Mouse (Mus musculus) thymus, adult 18-20 months (tissue): ENCODE results near the gene Timp3.

ENCODE experiments used
- DNase-seq, 2 experiments: peaks; one replicate each; pipeline ENCODE4 v3.0.0; 2022; ENCODE audit warnings: mixed read lengths in 2 of 2

Timp3 gene

DNA sequence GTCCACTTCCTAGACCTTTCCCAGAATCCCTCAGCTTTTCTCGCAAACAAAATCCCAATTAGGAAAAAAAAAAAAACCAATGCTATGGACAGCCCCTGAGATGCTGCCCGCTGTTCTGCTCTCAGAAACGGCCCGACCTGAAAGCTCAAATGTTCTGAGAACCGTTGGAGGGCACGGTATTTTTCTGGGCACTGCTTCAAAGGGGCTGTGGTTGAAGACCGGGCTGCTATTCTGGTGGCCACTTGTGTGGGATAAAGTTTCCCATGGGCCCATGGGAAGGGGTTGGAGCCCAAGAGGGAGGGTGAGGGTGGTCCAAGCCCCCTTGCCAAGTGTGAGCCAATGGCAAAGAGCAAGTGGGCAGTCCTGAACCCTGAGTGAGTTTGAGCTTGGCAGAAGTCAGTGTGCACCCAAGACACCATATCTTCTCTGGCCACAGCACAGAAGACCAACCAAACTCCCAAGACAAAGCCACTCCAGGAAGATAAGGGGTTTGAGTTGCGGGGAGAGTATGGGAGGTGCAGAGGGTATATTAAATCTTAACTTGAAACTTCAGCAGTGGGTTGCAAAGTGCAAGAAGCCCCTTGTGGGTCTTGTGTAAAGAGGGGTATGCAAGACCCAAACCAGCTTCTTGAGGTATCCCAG, 29.2 kb downstream of the Timp3 start:
- no peak for DNase-seq

DNA sequence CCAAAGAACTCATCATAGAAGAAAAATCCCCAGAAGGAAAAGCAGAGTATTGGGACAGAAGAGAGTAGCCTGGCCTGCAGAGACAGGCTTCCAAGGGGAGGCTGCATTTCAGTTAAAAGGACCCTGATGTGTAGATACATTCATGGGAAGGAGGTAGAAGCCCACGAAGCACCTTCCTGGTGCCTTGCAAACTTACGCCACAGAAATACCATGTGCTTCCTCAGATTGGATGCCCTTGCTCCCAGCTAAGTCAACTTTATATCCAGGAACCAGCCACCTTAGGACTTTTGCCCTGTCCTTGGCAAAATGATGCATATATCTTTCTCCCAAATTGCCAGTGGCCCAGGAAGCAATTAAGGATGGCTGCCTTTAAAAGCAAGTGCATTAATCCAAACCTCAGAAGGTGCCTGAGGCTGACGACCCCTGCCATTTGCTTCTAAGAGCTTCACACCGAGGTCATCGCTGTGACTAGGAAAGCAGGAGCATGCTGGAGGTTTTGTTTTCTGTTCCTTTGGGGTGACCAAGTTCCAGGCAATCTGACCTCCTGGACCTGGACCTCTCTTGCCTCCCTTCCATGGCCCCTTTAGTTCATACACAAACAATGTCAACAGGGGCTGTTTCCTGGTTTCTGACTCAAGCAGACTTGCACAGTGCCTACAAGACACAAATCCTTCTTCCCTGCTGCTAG, 31.0 kb downstream of the Timp3 start:
- DNase-seq = no peak

DNA sequence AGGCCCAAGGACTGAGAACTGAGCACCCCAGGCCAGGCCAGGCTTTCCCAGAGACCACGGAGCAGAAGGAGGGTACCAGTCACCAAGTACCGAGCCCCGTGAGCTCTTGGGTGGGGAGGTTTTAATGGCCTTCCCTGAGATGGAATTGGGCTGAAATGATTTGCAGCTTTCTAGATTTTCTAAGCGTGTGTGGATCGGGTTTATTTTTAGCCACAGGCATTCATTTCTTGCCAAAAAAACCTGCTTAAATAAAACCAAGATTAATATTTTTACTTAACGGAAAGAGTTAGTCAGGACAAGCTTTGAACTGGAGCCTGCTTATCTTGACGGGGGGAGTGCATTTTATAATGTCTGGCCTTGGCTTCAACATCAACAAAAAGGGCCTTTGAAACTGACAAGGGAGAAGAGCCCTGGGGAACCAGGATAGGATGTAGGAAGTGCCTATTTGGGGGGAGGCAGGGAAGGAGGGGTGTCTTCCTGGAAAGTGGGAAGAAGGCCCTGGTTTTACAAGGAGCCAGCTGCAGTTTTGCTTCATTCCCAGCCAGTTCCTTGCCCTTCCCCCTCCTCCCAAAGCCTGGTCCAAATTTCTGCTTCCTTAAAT, 31.6 kb downstream of the Timp3 start:
- no peak for DNase-seq

DNA sequence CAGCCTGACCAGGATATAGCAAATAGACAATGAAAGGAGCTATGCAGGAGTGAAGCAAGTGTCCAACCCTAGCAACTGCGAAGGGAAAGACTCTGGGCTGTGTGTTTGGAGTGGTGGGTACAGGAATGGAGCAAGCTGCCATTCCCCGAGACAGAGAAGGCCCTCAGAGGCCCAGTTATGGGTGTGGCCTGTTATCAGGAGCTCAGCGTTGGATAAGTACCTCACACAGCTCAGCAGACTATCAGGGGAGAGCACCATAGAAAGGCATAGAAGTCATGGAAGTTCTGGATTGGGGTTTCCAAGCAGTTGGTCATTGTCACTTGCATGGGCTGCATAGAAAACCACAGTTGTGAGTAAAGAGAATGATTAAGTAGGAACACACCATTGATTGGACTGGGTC, 32.8 kb downstream of the Timp3 start:
- no peak for DNase-seq

DNA sequence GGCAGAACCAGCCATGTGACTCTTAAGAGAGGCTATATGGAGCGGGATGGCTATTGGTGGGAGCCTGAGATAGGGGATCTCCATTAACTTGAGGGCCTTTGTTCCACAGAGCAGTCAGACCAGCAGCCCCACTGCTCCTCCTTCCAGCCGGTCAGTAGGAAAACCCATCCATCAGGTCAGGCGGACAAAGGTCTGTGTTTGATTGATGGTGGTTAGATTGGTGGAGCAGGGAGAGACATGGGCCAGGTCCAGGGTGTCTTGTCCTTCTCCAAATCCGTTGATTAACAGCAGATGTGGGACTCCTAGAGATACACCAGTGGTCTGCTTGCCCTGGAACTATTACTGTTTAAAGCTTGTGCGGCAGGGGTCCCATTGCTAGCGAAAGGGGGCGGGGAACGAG, 34.4 kb downstream of the Timp3 start:
- DNase-seq = no peak

DNA sequence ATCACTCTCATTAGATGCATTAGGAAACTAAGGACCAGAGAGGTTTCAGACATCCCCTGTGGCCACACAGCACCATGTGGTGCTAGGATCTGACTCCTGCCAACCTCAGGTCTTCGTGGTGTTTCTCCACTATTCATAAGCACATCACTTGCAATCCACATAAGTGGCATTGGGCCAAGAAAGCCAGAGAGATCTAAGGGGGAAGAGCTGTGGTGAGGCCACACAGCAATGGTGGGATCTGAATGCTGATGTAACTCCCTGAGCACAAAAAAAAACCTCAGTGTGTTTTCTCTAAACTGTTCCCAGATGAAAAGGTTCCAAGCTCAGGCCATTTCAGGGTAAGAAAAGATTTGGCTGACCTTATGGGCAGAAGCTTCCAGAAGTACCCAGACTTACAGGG, 36.3 kb downstream of the Timp3 start:
- DNase-seq = no peak

DNA sequence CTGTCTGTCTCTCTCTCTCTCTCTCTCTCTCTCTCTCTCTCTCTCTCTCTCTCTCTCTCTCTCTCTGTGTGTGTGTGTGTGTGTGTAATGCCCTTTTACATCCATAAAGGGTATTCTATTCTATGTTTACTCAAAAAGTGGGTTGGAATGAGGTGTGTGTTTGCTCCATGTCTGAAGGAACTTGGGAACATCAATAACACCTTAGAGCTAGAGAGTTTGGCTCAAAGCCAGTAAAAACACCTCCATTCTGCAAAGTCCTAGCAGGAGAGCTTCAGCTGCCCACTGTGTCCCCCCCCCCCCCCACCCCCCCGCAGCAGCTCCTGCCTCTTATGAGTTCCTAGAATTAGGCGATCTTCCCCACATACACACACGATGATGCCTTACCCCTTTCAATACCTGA, 37.1 kb downstream of the Timp3 start:
- DNase-seq = no peak

DNA sequence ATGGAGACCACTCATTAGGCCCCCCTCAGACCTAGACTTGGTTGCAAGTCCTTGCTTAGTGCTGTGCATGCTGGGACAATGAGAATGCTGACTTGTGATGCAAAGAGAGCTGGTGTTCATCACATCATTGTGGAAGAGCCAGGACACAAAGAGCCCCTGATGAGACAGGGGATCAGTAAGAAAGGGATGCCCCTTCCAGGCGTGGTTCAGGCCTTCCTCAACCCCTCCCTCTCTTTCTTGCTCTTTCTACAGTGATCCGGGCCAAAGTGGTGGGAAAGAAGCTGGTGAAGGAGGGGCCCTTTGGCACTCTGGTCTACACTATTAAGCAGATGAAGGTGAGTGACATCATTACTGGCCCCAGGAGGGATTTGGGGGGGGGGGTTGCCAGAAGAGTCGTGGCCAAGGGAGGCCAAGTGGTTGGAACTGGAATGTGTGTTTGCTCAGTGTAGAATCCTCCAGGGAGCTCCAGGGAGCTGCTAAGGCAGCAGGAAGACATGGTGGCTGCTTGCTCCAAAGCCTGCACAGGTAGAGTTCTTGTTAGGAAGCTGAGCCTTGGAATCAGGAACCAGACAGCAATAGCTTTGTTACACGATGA, 38.0 kb downstream of the Timp3 start:
- DNase-seq = no peak

DNA sequence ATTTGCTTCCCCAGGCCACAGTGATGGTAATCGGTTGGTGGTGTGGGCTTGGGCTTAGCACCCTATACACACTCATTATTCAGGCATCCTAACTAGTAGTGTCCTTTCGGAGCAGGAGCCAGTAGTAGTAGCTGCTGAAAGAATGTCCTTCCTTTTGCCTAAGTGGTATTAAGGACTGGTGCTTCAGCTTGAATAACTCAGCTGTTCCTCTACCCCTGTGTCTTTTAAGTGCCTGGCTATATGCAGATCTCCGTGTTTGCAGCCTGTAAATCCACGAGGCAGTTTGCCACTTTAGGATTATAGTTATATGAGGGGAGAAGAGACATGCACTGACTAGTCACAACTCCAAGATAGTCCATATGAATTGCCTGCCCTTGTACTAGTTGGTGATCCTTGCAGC, 38.9 kb downstream of the Timp3 start:
- DNase-seq = no peak

DNA sequence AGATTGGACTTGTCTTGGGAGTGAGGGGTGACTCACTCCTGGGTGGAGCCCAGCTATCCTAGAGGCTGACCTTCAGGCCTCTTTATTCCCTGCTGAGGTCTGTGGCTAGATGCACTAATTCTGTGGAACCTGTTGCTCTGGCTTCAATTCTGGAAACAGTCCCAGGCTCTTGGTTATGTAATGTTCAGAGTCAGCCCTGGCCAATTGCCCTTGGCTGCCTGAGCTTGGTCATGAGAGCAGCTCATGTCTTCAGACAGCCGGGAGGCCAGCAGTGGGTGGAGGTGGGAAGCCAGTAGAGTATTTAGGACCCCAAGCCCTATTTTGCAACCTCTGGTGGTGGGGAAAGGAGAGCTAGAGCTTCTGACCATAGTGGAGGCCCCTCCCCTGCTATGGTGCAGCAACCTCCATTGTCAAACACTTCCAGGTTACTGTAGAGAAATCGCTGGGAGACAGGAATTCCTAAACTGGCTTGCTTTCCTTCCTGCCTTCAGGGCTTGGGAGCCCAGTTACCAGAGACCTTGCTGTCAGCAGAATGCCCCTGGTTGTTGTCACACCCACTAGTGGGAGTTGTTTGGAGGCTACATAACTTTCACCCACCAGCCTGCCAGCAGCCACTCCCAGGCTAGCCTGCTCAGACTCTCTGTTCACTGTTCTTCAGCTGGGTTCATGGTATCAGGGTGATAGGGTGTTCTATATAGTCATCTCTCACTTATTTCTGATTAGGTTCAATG, 39.6 kb downstream of the Timp3 start:
- DNase-seq = peak in 1 of 2 experiments; percentile 18

DNA sequence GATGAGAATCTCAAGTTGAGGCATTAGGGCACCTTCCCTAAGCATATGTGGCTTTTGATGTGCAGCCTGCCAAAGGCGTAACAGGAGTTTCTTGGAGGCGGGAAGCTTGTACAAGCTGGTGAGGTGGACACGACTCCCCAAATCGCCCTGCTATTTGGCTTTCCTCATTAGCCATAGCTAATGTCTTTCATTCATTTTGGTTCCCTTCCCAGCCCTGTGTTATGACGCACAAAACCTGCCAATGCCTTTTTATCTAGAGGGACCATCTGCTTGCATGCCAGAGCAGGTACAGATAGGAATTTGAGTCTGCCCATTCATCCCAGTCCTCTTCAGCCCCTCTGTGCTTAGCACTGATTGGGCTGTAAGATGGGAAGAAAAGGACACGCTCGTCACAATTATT, 40.2 kb downstream of the Timp3 start:
- DNase-seq = no peak

DNA sequence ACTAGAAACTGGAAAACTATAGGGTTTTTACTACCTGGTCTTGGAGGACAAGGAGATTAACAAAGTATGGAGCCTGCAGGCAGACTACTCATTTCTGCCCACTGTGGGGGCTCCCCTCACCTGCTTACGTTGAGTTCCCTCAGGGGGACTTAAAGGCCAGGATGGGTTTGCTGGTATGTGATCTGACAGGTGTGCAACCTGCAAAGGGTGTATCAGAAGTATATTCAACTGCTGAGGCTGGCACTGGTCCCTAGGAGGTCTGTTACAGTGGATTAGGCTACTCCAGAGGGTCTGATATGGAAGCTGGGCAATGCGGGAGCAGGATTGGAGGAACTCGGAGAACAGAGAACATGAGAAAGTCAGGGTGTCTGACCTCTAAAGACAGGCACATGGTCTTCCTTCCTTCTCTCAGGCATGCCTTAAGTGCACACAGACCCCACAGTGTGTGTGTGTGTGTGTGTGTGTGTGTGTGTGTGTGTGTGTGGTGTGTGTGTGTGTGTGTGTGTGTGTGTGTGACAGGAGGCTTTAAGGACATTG, 40.9 kb downstream of the Timp3 start:
- no peak for DNase-seq

DNA sequence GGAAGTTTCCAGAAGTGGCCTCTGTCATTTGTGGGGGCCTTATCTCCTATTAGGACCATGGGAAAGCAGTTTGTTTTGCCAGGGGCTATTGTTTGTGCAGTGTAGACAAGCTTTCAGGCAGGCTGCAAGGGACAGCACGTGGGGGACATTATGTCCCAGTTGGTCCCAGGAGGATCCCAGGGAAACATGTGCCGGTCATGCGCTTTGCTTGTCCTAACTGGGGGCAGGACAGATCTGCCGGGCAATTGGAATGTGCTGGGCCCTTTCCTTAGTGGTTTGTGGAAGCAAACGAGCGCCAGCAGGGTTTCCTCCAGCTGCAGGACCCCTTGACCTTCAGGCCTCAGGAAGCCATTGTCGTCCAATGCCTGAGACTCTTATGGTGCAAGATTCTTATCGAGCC, 41.4 kb downstream of the Timp3 start:
- DNase-seq = no peak

DNA sequence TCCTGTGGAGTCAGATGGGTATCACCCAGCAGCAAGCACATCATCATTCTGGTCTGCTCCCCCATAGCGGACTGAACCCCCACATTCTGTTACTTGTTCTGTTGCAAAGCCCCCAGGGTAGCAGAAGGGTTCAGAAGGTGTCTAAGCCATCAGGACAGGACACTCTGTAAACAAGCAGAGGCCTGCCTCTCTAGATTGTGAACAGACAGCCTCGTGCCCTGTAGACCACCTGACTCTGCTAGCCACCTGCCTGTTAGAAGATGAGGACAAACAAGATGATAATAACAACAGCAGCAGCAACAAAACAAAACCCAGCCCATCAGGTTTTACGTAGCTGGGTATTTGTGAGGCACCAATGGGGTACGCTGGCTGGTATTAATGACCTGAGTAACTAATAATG, 42.0 kb downstream of the Timp3 start:
- DNase-seq = no peak

DNA sequence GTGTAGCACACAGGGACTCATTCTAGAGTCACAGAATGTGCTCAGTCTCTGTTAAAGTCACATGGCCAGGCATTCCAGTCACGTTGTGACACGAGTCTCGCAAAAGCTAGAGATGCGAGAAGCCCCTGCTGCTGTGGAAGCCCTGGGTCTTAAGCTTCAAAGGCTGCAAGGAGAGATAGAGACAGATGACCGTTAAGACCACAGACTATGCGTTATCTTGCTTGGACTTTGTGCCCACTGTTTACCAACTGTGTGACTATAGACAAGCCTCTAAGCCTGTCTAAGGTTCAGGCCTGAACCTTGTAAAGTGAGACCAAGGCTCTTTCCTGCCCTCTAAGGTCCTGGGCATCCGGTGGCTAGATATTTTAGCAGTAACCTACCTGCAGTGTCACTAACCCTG, 42.5 kb downstream of the Timp3 start:
- DNase-seq = no peak

DNA sequence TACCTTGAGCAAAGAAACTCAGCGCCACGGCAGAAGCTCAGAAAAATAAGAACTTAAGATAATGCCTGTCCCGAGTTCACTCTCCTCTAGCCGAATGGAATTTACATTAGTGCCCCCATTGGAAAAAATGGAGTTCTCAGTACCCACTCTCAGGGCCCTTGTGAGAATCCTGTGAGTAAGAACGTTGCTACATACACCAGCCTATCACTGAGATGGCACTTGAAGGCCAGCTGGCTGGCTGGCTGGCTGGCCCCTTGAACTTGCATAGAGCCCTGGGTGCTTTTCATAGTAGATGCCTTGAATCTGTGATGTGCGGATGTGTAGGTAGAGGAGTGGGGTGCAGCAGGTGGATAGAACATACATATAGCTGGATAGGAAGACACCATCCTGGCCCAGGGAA, 43.2 kb downstream of the Timp3 start:
- DNase-seq = no peak

DNA sequence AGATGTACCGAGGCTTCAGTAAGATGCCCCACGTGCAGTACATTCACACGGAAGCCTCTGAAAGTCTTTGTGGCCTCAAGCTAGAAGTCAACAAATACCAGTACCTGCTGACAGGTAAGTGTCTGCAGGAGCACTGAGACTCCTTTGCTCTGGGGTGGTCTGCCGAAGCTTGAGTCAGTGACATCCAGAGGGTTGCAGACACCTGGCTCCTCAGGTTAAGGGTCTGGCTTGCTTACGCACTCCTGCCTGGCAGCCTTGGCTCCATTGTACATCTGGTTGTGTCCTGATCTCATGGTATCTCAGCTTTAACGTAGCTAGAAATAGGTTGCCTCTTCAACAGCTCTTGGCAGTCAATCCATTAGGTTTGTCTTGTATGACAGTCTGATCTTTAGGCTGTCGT, 43.8 kb downstream of the Timp3 start:
- no peak for DNase-seq

DNA sequence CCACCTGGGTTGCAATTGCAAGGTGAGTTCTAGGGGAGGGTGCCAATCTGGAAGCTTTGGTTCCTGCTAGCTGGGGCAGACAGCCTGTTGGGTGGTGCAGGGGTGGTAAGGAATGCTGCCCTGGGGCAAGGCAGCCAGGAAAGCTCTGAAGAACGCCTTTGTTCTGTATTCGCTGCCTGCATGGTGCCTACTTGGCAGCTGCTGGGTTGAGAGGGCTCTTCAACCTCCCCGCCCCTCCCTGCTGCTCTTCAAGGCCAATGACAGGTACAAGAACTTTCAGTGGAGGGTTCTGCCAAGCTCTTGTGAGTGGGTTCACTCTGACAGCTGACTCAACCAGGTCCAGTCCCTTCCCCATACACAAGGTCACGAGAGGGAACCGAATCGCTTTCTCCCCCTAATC, 44.5 kb downstream of the Timp3 start:
- DNase-seq = no peak

DNA sequence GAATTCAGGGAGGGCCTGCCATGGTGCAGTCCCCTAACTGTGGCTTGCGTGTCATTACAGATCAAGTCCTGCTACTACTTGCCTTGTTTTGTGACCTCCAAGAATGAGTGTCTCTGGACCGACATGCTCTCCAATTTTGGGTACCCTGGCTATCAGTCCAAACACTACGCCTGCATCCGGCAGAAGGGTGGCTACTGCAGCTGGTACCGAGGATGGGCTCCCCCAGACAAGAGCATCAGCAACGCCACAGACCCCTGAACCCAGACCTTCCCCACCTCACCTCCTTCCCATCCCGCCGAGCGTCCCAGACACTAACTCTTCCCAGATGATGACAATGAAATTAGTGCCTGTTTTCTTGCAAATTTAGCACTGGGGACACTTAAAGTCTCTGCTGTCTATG, 45.5 kb downstream of the Timp3 start:
- no peak for DNase-seq

DNA sequence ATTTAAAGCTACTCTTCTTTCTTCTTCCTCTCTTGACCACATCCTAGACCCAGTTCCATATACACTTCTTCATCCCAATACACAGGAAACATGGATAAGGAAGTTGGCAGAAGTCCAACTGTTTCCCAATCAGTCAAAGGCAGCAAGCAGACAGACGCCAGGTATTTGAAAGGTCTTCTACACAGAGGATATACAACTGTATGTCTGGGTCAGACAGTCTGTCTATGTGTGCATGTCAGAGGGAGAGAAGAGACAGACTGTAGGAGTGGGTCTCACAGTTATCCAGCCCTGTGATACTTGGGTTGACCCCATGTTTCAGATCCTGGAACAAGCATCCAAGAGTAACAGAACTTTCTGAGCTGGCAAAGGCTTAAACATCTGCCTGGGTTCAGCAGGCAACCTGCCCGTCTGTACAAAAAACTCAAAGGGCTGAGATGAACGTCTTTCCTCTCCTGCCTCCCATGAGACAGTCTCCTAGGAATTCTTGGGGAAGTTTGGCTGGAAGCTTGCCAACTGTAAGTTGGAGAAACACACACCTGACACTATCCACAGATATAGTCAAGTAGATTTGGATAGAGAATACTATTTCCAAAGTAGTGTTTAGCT, 46.2 kb downstream of the Timp3 start:
- DNase-seq = no peak

DNA sequence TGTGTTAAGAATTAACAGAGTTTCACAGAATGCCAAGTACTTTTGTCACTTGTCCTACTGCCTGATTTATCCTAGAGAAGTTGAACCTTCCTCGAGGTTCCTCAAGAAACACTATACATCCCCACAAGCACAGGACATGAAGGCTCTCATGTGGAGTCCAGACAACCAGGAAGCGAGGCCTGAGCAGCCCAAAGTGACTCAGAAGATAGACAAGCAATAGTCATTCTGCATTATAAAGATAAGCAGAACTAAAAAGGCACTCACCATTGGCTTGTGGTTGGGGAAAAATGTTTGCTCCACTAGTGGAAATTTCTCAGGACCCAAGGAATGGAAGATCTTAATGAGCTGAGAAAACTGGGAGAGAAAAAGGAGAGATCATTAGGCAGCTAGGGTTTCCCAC, 51.1 kb downstream of the Timp3 start:
- DNase-seq = no peak

DNA sequence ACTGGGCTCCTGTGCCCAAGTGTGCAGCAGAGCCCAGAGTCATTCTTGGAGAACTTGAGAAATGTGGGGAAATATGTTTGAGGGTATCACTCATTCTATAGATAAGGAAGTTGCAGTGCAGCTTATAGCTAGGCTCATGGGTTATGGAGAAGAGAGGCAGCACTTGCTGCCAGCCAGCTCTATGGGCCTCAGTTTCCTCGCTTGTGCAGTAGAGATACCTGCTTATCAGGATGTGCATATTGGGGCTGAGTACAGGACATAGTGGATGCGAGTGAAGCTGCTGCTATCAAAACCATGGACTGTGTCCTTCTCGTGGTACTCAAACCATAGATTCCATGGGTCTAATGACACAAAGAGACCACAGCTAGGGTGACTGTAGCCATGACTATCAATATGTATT, 52.3 kb downstream of the Timp3 start:
- no peak for DNase-seq
